Mouse (Mus musculus) embryonic fibroblast, embryonic 13.5 days (primary cell): ENCODE measurements around the gene Fbxl3. TPM values are rescaled to one million over a fixed set of nuclear protein-coding genes. Genes with fewer than 3 reads are reported as not detected.

ENCODE experiments used
- H3K27ac ChIP-seq: 2 replicates; pipeline ENCODE4 v1.5.1; 2012; ENCODE audit warnings: low read length, control low read depth, inconsistent platforms; ENCODE audit not compliant: insufficient read depth
- H3K4me1 ChIP-seq: 2 replicates; pipeline ENCODE4 v1.6.1; 2011; ENCODE audit warnings: low read length; ENCODE audit not compliant: control insufficient read depth, insufficient read depth
- H3K4me3 ChIP-seq: 2 replicates; pipeline ENCODE4 v1.5.1; 2011; ENCODE audit warnings: mild to moderate bottlenecking, control low read depth, low read length; ENCODE audit not compliant: insufficient read depth
- CTCF ChIP-seq: IDR thresholded peaks from 2 replicates; pipeline ENCODE4 v1.5.1; 2011; ENCODE audit warnings: mild to moderate bottlenecking, control low read depth, low read length, moderate library complexity, borderline replicate concordance; ENCODE audit not compliant: insufficient read depth
- POLR2A ChIP-seq: IDR thresholded peaks from 2 replicates; pipeline ENCODE4 v1.6.1; 2011; ENCODE audit warnings: low read depth, mild to moderate bottlenecking, control low read depth, low read length, moderate library complexity
- polyA plus RNA-seq: library from polyadenylated mRNA; stranded (reverse); fragments of >200 nt; gene quantifications from 2 replicates; pipeline ENCODE4 v1.2.4, GENCODE M21; 2011; ENCODE audit warnings: low read depth; ENCODE audit not compliant: missing spikeins, insufficient read length

Fbxl3 gene
- polyA plus RNA-seq: 59.0 and 66.4 TPM in 2 replicates

DNA sequence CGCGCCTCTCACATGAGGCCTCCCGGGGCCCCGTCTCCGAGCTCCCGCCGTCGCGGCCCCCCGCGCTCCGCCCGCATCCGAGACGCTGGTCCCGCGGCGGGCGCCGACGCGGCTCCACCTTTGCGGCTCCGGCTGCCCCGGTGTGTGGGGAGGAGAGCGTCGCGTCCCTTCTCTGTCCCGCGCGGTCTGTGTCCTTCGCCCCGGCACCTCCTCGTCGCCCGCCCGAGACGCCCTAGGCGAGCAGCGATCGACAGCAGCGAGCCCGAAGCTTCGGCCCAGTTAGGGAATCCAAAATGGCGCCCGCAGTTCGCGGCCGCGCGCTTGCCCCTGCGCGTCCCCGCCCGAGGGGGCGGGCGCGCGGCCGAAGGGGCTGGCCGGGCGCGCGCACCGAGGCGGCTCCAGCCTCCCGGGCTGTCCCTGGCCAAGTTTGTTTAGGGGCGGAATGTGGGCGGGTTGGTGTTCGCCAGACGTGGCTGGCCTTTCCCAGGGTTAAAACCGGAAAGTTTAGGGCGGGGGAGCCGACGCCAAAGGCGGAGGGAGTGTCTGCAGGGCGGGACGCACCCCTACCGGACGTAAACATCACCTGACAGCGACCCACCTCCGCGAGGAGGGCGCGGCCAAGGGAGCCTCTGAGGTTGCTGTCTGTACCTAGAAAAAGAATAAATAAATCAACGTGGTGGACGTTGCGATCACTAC, at the start of gene Fbxl3:
Gene Fbxl3, minus strand, starts transcription at position 329 of the 696 bp plus-strand sequence.
- peak within 1 kb of the TSS; percentile 83 for H3K4me3 ChIP-seq
- no peak for TF ChIP-seq CTCF
- TF ChIP-seq POLR2A: peak; percentile 68
- H3K27ac ChIP-seq: peak within 1 kb of the TSS; percentile 98
- H3K4me1 ChIP-seq: peaks cover 6% of the 10 kb centered on the region

DNA sequence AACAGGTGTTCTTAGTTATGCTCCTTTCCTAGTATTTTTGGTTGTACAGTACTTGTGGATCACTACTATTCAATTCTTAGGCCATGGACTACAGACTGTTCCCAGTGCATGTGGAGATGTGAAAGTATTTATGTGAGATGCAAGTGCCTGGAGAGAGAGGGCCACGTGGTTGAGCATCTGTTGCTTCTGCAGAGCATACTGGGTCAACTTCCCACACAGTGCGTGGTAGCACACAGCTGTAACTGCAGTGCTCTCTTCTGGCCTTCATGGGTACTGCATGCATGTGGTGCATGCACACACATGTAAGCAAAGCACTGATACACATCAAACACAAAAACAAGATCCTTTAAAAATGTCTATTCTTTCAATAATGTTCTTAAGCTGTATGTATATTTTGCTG, 32.6 kb upstream of the Fbxl3 start:
- no peaks in the 10 kb centered on the region for H3K4me1 ChIP-seq
- no peak overlapping the region for H3K4me3 ChIP-seq
- peak; percentile 62; the same call in 1 of the 2 replicates for TF ChIP-seq CTCF
- no peak for TF ChIP-seq POLR2A
- H3K27ac ChIP-seq: no peak overlapping the region

DNA sequence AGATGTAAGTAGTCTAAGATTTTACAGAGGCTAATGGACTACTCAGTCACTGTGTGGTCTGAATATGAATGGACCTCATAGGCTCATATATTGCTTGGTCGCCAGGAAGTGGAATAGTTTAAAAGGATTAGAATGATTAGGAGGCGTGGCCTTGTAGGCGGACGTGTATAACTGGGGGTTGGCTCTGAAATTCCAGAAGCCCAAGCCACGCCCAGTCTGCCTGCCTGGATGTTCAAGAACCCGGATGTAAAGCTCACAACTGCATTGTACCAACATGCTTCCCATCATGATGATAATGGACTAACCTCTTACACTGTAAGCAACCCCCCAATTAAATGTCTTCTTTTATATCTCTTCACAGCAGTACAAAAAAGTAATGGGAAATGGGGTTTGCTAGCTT, 26.4 kb upstream of the Fbxl3 start:
- TF ChIP-seq CTCF: no peak
- TF ChIP-seq POLR2A: no peak
- no peak overlapping the region for H3K27ac ChIP-seq
- H3K4me1 ChIP-seq: no peaks in the 10 kb centered on the region
- H3K4me3 ChIP-seq: no peak overlapping the region

DNA sequence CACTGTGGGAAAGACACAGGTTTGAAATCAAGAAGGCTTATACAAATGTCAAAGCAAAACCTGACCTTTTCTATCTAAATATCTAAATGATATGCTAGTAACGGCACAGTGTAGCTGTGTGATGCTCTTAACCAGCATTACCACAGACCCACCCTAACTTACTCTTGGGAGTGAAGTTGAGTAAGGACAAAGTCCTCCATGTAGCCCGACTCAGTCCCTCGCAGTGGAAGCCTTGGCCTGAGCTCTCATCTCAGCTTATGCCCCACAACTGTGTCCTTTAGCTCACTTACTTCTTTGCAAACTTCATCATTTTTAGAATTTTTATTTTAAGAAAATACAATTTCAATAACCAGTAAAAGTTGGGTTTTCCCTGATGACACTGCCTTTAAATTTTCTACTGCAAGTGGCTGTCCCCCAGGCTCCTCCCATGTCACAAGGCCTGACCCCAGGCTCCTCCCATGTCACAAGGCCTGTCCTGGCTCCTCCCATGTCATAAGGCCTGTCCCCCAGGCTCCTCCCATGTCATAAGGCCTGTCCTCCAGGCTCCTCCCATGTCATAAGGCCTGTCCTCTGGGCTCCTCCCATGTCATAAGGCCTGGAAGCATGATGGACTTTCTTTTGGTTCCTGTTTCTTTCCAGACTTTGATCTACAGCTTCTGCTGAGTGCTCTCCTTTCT, 15.8 kb upstream of the Fbxl3 start:
- no peak for TF ChIP-seq POLR2A
- no peak for TF ChIP-seq CTCF
- Histone ChIP-seq H3K4me1 (no peaks in the 10 kb centered on the region), H3K4me3 (no peak overlapping the region), H3K27ac (no peak overlapping the region)

DNA sequence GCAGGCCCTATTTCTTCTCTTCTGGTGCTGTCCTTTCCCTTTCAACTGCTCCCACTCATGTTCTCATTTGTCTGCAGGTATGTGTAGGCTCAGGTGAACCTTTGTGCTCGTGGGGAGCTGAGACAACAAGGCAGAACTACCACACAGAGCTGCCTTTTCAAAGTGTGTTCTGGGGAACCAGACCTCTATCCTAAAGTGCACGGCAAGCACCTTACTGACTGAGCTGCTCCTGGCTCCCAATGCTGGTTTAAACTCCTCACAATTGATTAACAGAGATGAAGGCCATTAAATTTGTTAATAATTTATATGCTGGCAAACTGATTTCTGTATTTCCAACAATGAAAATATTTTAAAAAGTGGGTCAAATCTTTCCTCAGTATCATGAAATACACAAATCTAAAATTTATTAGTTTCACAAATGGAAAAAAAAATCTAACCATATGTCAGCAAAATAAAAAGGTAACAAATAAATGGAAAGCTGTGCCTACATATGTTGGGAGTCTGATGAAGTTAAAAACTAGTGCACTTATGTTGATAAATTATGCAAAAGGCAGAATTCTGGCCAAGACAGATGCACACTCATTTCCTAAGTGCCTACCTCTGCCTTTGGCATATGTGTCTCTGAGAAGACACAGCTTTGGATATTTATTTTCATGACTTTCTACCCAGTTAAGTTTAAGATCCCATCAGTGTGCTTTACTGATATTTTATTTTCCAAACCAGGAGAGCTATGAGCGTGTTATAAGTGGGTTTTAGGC, 13.4 kb upstream of the Fbxl3 start:
- H3K4me3 ChIP-seq: no peak overlapping the region
- no peaks in the 10 kb centered on the region for H3K4me1 ChIP-seq
- TF ChIP-seq CTCF: no peak
- no peak for TF ChIP-seq POLR2A
- H3K27ac ChIP-seq: no peak overlapping the region

DNA sequence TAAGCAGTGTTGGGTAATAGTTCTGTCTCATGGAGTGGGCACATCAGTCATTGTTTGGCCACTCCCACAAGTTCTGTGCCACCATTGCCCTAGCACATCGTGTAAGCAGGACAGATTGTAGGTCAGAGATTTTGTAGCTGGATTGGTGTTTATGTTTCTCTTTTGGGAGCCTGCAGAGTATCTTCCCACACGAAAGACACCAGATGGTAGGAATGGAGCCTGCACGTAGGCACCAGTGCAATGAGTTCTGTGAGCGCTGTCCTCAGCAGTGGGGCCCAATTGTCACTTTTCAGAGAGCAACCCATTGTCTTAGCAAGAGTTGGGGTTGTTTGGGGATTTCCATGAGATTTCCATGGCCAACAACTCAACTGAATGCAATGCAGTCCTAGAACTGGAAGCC, 10.6 kb upstream of the Fbxl3 start:
- Histone ChIP-seq H3K4me1 (no peaks in the 10 kb centered on the region), H3K27ac (no peak overlapping the region), H3K4me3 (no peak overlapping the region)
- no peak for TF ChIP-seq CTCF
- no peak for TF ChIP-seq POLR2A

DNA sequence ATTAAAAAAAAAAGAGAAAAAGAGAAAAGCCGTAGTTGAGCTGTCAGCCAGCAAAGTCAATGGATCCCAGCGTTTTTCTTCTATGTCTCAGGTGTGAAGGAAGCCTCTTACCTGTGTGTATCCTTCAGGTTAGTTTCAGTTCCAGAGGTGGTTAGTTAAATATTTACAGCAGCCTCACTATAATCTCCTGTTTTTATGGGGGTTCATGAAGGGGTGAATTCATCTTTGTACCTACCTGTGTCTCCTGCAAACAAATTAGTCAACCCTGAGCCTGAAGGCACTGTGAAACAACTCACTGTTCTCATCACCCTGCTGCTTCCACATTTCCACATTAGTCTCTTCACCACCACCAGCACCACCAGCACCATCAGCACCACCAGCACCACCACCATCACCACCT, 6.9 kb upstream of the Fbxl3 start:
- Histone ChIP-seq H3K27ac (no peak overlapping the region), H3K4me1 (no peaks in the 10 kb centered on the region), H3K4me3 (no peak overlapping the region)
- TF ChIP-seq CTCF (no peak), POLR2A (no peak)

DNA sequence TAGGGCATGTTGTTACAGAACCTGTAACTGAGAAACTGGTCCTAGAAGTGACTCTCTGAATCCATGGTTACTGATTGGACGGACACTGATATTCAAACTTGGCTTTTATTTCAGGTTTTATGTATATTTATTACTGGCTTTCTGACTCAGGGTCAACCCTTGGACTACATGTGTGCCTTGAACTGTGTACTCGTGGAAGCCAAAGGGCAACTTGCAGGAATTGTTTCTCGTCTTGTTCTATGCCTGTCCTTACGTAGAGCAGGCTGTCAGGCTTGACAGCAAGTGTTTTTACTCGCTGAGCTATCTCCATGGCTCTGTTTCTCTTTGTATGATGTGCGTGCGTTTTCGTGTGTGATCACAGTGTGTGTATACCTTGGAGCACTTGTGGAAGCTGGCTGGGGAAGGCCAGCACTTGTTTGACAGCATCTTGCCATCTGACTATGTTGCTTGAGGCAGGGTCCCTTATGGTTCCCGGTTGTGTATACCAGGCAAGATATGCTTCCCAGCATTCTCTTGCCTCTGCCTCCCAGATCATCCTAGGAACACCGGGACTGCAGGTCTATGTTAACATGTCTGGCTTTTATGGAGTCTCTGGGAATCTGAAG, 3.5 kb upstream of the Fbxl3 start:
- no peaks in the 10 kb centered on the region for H3K4me1 ChIP-seq
- TF ChIP-seq CTCF (no peak), POLR2A (no peak)
- H3K27ac ChIP-seq: no peak overlapping the region
- H3K4me3 ChIP-seq: no peak overlapping the region

DNA sequence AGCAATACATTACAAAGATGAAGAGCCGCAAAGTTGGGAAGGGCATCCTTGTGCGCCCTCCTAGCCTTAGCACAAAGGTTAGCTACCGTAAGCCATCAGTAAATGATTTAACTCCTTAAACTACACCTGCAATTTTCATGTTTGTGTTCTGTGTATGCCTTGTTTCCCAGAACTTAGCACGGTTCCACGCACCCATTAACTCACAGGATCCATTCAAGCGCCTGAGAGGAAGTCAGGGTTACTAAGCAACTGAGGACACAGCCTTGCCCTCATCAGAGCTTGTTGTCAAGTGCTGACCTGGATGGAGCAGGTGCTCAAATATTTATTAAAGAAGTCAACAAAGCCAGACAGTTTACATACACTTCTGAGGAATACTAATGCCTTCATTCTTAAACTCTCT, 2.9 kb upstream of the Fbxl3 start:
- Histone ChIP-seq H3K4me1 (no peaks in the 10 kb centered on the region), H3K4me3 (no peak overlapping the region), H3K27ac (no peak overlapping the region)
- no peak for TF ChIP-seq CTCF
- no peak for TF ChIP-seq POLR2A
